Mouse (Mus musculus): ENCODE data around the gene Ssr1.

Ssr1 gene

DNA sequence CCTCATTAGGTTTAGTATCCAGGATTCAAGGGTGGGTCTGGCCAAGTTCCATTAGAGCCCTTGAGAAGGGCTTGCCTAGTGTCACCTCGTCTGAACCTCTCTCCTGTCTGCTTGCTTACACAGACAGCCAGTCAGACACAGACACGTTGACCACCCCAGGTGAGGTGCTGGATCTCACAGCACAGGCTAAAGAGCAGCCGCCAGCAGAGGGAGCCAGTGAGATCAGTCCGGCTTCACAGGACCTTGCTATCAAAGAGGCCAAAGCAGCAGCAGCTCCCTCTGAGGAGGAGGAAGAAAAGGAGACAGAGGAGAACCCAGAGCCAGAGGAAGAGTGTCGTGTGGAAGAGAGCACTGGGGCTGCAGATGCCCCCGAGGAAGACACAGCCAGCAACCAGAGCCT lies 47.3 kb downstream of the Ssr1 start:
- peak; percentile 63 for DNase-seq (ENCODE audit: low read depth, low spot score)

DNA sequence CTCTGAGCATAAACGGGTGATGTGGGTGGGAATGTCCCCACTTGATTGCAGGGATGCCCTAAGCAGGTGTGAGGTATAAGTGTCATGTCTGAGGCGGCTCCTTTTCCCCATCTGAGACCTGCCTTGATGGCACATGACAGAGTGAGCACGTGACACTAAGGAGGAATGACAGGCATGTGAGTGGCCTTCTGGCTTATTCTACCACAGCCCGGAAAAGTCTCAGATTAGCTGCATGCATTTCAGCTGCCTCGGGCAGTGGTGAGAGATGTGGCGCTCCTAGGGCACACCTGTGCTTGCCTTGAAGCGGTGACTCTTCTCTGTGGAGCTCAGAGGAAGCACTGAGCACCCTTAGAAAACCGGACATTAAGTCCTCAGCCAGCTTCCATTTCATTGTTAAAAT lies 48.6 kb downstream of the Ssr1 start:
- DNase-seq (ENCODE audit: low read depth, low spot score): no peak

DNA sequence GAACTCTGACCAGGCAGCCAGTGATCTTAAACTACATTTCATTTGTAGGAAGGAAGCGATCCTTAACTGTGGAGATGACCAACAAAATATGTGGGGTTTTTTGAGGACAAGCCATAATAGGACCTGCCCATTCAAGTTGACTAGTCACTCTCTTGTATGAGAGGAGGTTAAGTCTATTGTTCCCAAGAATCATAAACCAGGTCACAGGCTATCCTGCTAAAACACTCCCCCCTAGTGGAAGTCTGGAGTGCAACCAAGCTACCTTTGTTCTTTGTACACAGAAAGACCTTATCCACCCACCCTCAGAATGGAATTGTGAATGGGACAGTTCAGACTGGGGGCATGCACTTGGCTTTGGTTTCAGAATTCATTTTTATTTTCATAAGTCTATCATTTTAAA lies 49.7 kb downstream of the Ssr1 start:
- DNase-seq (ENCODE audit: low read depth, low spot score): no peak

DNA sequence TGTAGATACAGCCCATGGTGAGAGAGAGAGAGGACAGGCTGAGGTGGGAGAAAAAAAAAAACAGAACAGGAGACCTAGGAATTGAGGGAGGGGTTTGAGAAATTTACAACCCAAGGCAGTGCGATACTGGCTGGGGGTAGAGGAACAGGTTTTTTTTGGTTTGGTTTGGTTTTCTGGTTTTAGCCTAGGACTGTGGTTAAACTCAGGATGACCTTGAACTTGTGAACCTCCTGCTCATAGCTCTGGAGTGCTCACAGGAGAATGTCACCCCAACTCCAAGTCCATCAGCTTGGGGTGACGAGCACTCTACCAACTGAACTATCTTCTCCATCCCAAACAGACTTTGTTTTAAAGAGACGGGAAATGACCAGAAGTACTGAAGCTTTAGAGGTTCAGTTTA lies 50.6 kb downstream of the Ssr1 start:
- DNase-seq (ENCODE audit: low read depth, low spot score): no peak

DNA sequence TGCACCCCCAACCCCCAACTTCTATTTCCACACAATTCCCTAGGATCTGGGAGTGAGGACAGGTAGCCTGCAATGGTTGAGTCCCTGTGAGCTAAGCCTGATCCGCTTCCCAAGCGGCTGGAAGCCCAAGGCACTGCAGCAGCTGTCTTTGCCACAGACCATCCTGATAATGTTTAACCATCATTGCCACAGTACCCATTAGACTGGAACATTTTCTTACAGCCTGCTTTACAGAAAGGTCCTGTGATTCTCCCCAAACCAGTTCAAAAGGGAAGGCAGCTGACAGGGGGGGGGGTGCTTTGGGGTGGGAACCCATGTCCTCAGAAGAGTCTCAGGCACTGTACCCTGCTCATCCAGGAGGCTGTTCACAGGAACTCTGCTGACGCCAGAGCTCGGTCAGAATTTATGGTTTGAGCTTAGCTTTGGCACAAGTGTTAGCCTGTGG lies 51.1 kb downstream of the Ssr1 start:
- DNase-seq (ENCODE audit: low read depth, low spot score): no peak

DNA sequence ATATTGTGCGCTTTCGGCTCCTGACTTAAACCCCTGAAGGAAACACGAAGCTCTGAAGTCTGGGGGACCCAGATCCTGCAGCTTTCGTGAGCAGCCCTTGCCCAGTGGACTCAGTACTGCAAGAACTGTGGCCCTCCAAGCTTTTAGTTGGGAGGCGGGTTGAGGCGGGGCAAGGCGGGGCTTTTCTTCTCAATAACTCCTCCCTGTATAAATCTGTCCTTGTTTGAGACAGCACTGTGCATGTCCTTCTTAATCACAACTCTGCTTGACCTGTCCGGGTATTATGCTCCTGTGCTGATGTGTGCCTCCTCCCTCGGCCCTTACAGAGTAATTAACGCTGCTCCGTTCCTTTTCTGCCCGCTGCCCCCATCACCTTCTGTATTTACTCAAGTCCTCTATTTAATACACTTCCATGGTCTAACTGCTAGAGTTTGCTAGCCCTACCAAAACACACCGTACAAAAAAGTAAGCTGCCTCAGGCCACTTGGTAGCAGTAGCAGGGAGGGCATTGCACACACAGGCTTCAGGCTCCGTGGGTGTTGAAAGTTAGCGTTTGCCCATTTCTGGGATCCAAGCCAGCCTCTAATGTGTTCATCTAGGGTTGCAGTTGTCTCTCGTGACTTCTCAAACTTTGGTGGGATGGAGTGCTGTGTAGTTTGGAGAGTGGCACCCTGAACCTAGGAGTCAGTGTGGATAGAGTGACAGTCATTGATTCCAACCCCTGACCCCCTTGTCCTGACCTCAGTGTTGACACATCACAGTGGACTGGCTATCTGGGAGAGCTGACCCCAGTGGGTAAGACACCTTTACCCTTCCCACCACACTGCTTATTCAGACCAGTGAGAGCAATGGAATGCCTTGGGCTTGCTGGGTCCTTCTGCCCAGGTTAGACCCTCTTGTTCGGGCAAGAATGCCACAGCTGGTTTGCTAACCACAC lies 51.8 kb downstream of the Ssr1 start:
- no peak for DNase-seq (ENCODE audit: low read depth, low spot score)

DNA sequence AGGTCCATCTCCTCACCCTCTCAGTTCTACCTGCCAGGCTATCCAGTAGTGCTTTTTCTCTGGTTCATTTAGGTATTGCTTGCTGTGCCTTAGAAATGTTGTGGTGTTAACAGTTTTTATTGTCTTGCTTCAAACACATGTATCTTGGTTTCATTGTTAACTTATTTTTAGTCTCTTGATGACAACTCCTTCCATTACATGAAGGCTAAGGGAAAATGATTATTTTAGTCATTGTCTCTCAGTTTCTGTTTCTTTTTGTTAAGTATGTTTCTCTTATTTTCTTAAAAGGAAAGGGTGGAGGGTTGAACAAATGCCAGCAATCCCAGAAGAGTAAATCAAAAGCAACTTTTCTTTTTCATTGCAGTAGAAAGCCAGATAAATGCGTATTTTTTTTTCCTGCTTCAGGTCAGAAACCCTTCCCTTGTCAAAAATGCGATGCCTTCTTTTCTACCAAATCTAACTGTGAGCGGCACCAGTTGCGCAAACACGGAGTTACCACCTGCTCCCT lies 52.8 kb downstream of the Ssr1 start:
- no peak for DNase-seq (ENCODE audit: low read depth, low spot score)

DNA sequence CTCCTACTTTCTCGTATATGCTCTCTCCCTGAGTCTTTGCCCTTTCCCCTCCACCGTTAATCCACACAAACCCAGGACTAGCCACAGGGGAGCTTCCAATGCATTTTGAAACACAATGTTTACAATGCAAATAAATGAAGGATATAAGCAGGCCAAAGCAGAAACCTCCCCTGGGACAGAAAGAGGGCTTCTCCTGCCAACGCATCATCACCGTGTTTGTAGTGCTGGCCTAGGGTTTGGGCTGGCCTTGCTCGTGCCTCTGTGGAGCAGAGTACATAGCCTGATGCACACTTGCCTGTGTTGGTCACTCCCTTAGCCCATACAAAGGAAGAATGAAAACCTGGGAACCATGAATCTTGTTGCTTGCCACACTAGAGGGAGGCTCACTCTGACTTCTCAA lies 53.4 kb downstream of the Ssr1 start:
- no peak for DNase-seq (ENCODE audit: low read depth, low spot score)

DNA sequence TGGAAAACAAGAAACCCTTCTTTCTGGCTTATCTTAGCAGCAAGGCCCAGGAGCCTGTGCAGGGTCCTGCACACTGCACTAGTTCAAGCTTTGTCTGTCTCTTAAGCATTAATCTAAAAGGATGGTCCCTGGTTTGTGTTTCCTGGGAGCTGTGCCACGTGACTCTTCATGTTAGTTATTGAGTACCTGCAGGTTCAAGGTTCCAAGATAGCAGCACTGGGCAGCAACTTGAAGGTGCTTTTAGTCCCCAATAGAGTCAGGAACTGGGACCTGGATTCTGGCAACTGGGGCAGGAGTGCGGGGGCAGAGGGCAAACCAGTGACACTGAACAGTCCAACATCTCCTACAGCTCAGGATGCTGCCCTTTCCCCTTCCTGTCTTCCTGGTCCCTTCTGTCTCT lies 53.9 kb downstream of the Ssr1 start:
- DNase-seq (ENCODE audit: low read depth, low spot score): no peak

DNA sequence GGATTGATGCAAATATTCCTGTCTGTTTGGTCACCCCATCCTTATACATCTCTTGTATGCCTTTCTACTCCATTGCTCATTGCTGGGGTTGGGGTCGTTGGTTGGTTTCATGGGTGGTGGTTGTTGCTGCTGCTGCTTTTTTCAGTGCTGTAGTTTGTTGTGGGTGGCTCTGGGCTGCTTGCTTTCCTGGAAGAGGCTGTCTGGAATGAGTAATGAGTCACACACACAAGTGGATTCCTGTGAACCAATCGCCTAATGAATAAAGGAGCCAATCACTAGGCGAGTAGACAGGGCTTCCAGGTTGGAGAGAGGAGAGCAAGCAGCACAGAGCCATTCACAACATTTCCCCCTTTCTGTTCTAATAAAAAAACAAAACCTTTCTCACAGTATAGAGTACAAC lies 57.7 kb downstream of the Ssr1 start:
- no peak for DNase-seq (ENCODE audit: low read depth, low spot score)

DNA sequence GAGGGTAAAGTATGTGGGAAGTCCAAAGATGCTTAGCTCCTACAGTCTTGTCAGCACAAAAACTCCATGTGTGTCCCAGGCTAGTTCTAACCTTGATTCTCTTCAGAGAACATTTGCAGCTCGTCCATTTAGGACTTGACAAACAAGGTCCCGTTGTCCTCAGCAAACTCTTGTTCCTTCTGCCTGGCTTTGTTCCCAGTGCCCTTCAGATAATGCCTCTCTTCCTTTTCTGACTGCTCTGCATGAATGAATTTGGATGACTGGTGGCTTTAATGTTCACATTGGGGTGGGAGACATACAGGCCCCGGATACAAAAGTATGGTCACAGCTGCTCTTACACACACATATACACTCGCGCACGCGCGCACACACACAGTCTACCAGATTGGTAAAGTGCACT lies 59.1 kb downstream of the Ssr1 start:
- DNase-seq (ENCODE audit: low read depth, low spot score): no peak

DNA sequence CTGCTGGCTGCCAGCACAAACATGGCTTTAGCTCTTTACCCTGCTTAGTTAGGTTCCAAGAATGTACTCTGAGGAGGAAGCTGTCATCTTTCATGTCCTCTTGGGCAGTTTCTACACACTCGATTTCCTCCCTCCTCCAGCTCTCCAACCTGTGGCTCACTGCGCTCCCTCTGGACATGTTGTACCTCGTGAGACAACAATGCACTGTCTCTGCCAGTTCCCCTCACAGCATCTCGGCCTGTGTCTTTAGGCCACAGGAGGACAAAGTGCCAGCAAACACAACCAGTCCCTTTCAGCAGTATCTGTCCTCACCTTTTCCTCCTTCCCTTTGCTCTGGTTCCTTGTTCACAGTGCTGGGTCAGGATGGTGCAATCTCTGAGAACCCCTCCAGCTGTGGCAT lies 59.9 kb downstream of the Ssr1 start:
- no peak for DNase-seq (ENCODE audit: low read depth, low spot score)

DNA sequence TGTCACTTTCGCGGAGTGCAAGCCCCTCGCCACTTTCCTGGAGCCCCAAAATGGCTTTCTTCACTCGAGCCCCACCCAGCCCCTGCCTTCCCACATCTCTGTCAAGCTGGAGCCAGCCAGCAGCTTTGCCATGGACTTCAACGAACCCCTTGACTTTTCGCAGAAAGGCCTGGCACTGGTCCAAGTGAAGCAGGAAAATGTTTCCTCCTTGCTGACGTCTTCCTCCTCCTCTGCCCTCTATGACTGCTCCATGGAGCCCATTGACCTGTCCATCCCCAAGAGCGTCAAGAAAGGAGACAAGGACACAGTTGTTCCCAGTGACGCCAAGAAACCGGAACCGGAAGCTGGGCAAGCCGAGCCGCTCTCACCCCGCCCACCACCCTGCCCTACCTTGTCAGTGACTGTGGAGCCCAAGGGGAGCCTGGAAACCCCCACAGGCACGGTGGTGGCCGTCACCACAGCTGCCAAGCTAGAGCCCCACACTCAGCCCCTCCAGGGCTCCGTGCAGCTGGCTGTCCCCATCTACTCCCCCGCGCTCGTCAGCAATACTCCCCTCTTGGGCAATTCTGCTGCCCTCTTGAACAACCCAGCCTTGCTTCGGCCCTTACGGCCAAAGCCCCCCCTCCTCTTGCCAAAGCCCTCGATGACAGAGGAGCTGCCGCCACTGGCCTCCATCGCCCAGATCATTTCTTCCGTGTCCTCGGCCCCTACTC lies 62.7 kb downstream of the Ssr1 start:
- DNase-seq (ENCODE audit: low read depth, low spot score): no peak

DNA sequence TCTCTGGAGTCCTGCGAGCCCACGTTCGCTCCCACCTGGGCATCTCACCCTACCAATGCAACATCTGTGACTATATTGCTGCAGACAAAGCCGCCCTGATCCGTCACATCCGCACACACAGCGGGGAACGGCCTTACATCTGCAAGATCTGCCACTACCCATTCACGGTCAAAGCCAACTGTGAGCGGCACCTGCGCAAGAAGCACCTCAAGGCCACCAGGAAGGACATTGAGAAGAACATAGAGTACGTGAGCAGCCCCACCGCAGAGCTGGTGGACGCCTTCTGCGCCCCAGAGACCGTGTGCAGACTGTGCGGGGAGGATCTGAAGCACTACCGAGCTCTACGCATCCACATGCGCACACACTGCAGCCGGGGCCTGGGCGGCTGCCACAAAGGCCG lies 63.4 kb downstream of the Ssr1 start:
- DNase-seq (ENCODE audit: low read depth, low spot score): no peak

DNA sequence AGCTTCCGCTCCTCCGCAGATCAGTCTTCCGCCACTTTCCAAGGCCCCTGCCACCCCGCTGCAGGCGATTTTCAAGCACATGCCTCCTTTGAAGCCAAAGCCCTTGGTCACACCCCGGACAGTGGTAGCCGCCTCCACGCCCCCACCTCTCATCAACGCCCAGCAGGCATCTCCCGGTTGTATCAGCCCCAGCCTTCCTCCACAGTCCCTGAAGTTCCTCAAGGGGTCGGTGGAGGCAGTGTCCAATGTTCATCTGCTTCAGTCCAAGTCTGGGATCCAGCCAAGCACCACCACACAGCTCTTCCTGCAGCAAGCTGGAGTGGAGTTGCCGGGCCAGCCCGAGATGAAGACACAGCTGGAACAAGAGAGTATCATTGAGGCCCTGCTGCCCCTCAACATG lies 63.9 kb downstream of the Ssr1 start:
- no peak for DNase-seq (ENCODE audit: low read depth, low spot score)

DNA sequence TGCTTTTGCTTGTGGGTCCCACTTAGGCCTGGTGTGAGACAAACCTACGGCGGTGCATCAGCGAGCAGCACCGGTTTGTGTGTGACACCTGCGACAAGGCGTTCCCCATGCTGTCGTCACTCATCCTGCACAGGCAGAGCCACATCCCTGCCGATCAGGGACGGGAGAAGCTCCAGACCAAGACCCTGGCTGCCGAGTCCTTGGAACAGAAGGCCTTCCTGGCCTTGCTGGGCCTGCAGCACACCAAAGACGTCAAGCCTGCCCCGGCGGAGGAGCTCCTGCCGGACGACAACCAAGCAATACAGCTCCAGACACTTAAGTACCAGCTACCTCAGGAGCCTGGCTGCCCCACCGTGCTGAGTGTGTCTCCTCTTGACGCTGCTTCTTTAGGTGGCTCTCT lies 64.5 kb downstream of the Ssr1 start:
- no peak for DNase-seq (ENCODE audit: low read depth, low spot score)

DNA sequence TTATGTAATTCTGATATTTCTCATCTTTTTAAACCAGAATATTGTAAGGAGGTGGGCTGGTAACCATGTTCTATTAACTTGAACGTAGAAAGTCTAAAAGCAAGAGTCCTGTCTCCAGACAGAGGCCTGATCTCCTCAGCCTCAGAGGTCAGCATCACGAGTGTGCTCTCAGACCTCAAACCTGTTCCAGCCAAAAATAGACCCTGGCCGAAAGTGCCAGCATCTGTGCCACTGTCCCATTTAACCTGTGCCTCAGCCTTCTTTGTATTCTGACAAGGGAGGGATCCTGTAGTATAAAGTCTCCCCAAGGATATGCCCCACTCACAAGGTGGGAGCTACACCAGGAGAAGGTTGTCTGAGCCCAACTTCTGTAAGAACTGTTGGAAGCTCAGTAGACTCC lies 67.6 kb downstream of the Ssr1 start:
- DNase-seq (ENCODE audit: low read depth, low spot score): no peak

DNA sequence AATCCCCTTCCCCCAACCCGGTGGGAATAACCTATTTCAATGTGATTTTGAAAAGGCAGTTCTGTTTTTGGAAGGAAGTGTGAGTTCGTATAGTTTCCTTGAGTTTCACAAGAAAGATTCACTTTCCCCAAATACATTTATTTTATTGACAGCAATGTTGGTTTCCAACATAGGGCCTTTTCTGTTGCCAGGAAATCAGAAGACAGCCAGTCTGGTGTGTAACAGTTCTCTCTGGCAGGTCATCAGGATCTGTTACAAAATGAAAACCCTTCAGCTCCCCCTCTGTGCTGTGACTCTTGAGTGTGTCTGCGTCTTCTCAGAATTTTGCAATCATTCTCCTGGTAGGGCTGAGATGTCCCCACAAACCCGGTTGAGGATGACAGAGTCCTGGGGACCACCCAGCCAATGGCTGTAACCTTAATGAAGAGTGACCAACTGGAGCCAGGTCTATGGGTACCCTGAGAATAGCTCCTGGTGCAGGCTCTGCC lies 69.5 kb downstream of the Ssr1 start:
- DNase-seq (ENCODE audit: low read depth, low spot score): no peak

DNA sequence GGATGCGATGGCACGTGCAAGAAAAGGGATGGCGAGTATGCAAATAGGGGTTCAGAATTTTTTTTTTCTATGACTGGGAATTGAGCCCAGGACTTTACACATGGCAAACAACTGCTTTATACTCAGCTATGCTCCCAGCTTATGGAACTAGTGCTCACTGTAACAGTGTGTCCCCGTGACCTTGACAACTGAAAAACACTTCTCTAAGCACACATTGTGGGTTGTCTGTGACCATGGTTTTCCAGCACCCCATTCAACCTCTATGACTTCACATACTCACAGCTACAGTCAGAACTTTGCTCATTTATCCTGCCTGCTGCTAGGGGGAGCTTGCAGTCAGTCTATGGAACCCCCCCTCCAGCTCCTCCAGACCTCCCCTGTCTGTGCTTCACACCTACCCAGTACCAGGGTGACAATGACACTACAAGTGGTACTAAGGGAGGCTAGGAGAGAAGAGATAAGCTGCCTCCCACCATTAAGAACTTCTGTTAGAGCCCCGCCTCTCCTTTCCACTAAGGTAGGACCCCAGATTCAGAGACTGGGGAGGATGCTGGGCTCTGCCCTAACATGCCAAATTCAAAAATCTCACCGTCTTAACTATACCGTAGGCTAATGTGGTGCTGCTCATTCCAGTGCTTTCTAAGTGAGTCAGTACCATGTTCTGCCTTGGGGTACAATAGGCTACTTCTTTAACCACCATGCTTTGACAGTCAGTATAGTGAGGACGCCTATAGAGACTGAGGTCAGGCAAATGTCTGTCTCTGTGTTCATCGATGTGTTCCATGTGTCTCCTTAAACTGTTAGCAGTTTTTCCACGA lies 70.2 kb downstream of the Ssr1 start:
- no peak for DNase-seq (ENCODE audit: low read depth, low spot score)

DNA sequence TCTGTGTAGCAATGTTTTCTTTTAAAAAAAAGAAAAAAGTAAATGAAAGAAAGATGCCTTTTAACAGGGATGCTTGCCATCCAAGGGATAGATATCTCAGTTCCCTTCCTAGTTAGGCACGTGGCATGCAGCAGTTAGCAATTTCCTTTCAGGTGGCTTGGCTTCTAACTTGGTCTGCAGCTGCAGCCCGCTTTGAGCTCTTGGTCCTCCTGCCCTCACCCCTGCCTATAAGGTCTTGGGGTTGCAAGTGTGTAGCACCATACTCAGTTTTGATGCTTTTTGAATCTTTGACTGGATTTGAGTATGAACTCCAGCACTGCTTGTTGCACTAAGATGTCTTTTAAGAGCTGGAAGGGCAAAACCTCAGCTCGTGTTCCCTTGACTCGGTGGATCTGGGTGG lies 70.9 kb downstream of the Ssr1 start:
- DNase-seq (ENCODE audit: low read depth, low spot score): no peak

DNA sequence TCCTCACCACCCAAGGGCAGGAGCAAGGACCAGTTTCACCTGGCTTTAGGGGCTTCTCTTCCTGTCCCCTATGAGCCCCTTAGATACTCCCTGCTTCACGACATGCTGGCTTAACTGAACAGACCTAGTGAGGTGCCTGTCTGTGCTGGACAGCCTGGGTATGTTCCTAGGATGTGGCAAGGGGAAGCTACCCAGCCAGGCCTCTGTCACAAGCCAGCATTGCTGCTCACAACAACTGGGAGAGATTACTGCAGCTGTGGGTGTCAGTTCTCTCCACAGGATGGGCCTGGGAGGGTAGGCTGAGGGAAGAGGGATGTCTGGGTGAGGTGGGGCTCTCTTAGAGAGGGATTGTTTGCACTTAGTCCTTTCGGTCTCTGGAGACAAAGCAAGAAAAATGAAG lies 73.3 kb downstream of the Ssr1 start:
- no peak for DNase-seq (ENCODE audit: low read depth, low spot score)

DNA sequence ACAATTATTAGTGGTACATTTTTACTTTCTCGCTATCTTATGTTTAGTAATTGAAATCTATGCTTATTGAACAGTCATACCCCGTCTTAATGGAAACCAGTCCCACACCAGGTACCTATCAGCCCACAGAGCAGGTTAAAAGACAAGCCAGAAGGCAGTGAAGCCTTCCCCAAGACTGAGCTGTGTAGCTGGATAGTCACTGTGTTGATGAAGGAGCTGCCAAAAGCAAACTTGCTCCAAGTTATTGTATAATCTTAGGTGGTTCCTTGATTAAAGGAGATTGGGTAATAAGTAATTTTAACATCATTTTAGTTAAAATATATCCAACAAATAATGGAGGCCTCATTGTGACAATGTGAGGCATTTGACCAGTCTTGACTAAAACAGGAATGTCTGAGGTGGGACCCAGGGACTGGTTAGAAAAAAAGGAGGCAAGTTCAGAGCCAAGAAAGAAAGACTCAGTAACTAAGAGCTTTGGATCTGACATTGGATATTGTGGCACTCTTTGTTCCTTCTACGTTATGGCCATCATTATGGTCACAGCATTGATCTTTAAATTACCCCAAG lies 74.2 kb downstream of the Ssr1 start:
- no peak for DNase-seq (ENCODE audit: low read depth, low spot score)
